Mouse (Mus musculus): ENCODE data around the gene St3gal3.

The St3gal3 gene

GRCm38 (mm10) chr4:117885994-117886393 lies 248.7 kb downstream of the St3gal3 start:
- in situ Hi-C loops (cut with MboI; ENCODE audit: unreplicated experiment in 2 of 2): loop anchor here in 1 of 2 experiments (5.0 kb wide), 1 partner anchor 41 kb away; the partner anchor contains the start of gene Artn

DNA sequence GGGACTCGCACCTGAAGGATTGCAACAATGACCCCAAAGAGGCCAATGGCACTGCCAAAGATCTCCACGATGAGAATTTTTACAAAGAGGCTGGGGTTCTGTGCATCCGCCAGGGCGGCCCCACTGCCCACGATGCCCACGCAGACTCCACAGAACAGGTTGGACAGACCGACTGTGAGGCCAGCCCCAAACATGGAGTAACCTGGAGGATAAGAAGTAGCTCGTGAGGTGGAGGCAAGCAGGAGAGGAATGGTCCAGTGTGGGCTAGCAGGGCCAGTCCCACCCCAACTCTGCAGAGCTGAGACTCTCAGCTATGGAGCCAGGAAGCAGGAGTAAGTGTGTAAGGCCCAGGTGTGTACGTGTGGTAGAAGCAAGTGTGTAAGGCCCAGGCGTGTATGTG lies 249.6 kb downstream of the St3gal3 start:
- in situ Hi-C loops (cut with MboI; ENCODE audit: unreplicated experiment in 2 of 2): loop anchor here in 1 of 2 experiments (5.0 kb wide), 1 partner anchor 42 kb away; the partner anchor contains the start of gene Artn

- in situ Hi-C loops (cut with MboI; ENCODE audit: unreplicated experiment in 2 of 2): no loop called here
Measured at GRCm38 (mm10) chr4:117884146-117884545, 250.6 kb downstream of the St3gal3 start.

DNA sequence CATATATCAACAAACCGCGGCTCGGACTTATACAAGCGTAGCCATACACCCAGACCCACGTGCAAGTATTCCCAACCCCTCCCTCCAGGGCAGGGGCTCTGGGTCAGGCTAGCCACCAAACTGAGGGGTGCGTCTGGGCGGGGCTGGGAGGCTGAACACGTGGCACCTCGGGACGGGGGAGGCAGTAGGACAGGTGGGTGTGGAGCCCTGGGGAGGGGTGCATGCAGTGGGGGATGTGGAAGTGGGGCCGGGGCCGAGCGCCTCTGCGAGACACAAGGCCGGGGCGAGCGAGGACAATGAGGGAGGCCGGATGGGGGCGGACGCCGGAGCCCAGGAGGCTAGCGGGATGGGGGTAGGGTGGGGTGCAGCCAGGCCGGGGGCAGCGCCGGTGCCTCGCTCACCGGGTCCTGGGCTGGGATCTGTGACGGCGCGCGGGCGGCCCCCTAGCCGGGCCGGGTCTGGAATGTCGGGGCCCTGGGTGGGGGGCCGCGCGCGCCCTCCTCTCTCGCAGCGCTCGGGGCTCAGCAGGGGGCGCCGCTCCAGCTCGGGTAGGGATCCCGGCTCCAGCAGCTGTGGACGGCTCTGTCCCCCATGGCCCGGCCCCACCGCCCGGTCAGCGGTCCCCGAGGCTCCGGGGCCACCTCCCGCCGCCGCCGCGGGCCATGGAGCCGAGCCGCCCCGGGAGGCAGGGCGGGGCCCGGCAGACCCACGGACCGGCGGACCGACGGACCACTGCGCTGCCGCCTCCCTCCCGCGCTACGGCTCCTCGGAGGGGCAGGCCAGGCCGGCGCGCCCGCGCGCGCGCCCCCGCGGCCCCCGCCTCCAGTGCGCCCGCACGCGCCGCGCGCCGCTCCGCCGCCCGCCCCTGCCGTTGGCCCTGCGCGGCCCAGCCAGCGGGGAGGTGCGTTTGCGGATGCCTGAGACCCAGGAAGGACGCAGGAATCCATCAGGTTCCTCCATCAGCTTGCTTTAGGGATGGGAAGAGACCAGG lies 251.7 kb downstream of the St3gal3 start, which contains the start of gene B4galt2:
Gene B4galt2 (minus strand): TSS at position 787 of the 991 bp plus-strand sequence.
- in situ Hi-C loops (cut with MboI; ENCODE audit: unreplicated experiment in 2 of 2): no loop called here

Measured in v-Abl transformed pro-B cells (cell line).